Mouse (Mus musculus): ENCODE data around the gene Aar2. TPM values are rescaled to one million over a fixed set of nuclear protein-coding genes. Genes with fewer than 3 reads are reported as not detected.

The Aar2 gene
- polyA plus RNA-seq (2014; fragmentation: Illumina TruSeq; extraction: RNeasy Lipid Tissue Mini Kit (QIAGEN cat#74804); ENCODE audit: low read depth, low replicate concordance) = 4.0 TPM

GRCm38 (mm10) chr2:156547123-156547891 is at the start of gene Aar2:
Aar2 (plus strand) TSS chr2:156547584.

GRCm38 (mm10) chr2:156613541-156614257 is 66.3 kb downstream of the Aar2 start, which contains the start of gene Dlgap4:
Dlgap4 (plus strand) TSS chr2:156613705.

Other genes starting within 250 kb of the Aar2 start
- gene Cnbd2, start 235.3 kb upstream of the Aar2 start, polyA plus RNA-seq (2014; fragmentation: Illumina TruSeq; extraction: RNeasy Lipid Tissue Mini Kit (QIAGEN cat#74804); ENCODE audit: low read depth, low replicate concordance) = 0.58 TPM
- not detected for gene Scand1, start 234.9 kb upstream of the Aar2 start, polyA plus RNA-seq (2014; fragmentation: Illumina TruSeq; extraction: RNeasy Lipid Tissue Mini Kit (QIAGEN cat#74804); ENCODE audit: low read depth, low replicate concordance)
- 0.50 TPM for gene Epb41l1, start 126.7 kb upstream of the Aar2 start, polyA plus RNA-seq (2014; fragmentation: Illumina TruSeq; extraction: RNeasy Lipid Tissue Mini Kit (QIAGEN cat#74804); ENCODE audit: low read depth, low replicate concordance)
- gene Dlgap4, start 66.1 kb downstream of the Aar2 start, polyA plus RNA-seq (2014; fragmentation: Illumina TruSeq; extraction: RNeasy Lipid Tissue Mini Kit (QIAGEN cat#74804); ENCODE audit: low read depth, low replicate concordance) = 1.5 TPM
- gene Myl9, start 227.8 kb downstream of the Aar2 start, polyA plus RNA-seq (2014; fragmentation: Illumina TruSeq; extraction: RNeasy Lipid Tissue Mini Kit (QIAGEN cat#74804); ENCODE audit: low read depth, low replicate concordance) = not detected

Data from liver, adult 10 weeks (tissue).